Mouse (Mus musculus) neural tube, embryonic 11.5 days (tissue): ENCODE measurements around the gene Sipa1l1. TPM values are rescaled to one million over a fixed set of nuclear protein-coding genes. Genes with fewer than 3 reads are reported as not detected.

Experiments
- ATAC-seq: fragments of 200-750 bp; cut with Nextera tagmentation; 2 replicates; pipeline ENCODE4 v1.8.0; 2017; ENCODE audit warnings: moderate number of reproducible peaks, mild to moderate bottlenecking, moderate TSS enrichment, moderate library complexity; ENCODE audit not compliant: insufficient read depth, low FRiP score, low TSS enrichment
- DNase-seq: peaks from one replicate; pipeline ENCODE4 v3.0.0-alpha.2; 2015; ENCODE audit warnings: low spot score
- H3K27ac ChIP-seq: fragments of 300-500 bp; sonication (generic); 2 replicates; pipeline ENCODE4 v1.5.1; 2014; ENCODE audit warnings: low read depth, mild to moderate bottlenecking, low read length
- H3K27me3 ChIP-seq: fragments of 300-500 bp; sonication (generic); 2 replicates; pipeline ENCODE4 v1.6.1; 2014; ENCODE audit warnings: mild to moderate bottlenecking, low read length, mixed read lengths; ENCODE audit not compliant: control insufficient read depth, insufficient read depth
- H3K36me3 ChIP-seq: fragments of 300-500 bp; sonication (generic); 2 replicates; pipeline ENCODE4 v1.6.1; 2014; ENCODE audit warnings: mild to moderate bottlenecking, low read length, moderate library complexity, mixed read lengths; ENCODE audit not compliant: control insufficient read depth, insufficient read depth
- H3K4me1 ChIP-seq: fragments of 300-500 bp; sonication (generic); 2 replicates; pipeline ENCODE4 v1.6.1; 2014; ENCODE audit warnings: low read length, mixed read lengths; ENCODE audit not compliant: control insufficient read depth, insufficient read depth
- H3K4me2 ChIP-seq: fragments of 300-500 bp; sonication (generic); 2 replicates; pipeline ENCODE4 v1.6.1; 2014; ENCODE audit warnings: low read depth, mild to moderate bottlenecking, moderate library complexity
- H3K4me3 ChIP-seq: fragments of 300-500 bp; sonication (generic); 2 replicates; pipeline ENCODE4 v1.5.1; 2014; ENCODE audit warnings: low read depth, low read length
- H3K9ac ChIP-seq: fragments of 300-500 bp; sonication (generic); 2 replicates; pipeline ENCODE4 v1.6.1; 2014; ENCODE audit warnings: mild to moderate bottlenecking, low read length
- H3K9me3 ChIP-seq: fragments of 300-500 bp; sonication (generic); 2 replicates; pipeline ENCODE4 v1.6.1; 2016; ENCODE audit warnings: low read length; ENCODE audit not compliant: control insufficient read depth
- WGBS: fragments of 180-500 bp; shearing (Covaris S2); extraction: QIAGEN DNeasy Blood & Tissue Kit; methylation state at CpG from one replicate; pipeline ENCODE4 v1.1.7; 2014; 5-methylcytosine and 5-hydroxymethylcytosine counted together
- polyA plus RNA-seq: library from polyadenylated mRNA; unstranded; fragments of >200 nt; fragmentation: Nextera tagmentation; extraction: Ambion mirVana; gene quantifications from 2 replicates; pipeline ENCODE4 v1.2.1, GENCODE M21; 2014

The Sipa1l1 gene
- polyA plus RNA-seq, 1 experiment from 2014 or later = 22.3 TPM

GRCm38 (mm10) chr12:82468416-82468815 is 299.3 kb downstream of the Sipa1l1 start:
- Histone ChIP-seq H3K27ac (no peak overlapping the region), H3K4me1 (no peaks in the 10 kb centered on the region), H3K36me3 (no peaks in the 10 kb centered on the region), H3K9ac (no peak overlapping the region), H3K4me2 (no peak overlapping the region), H3K9me3 (no peaks in the 10 kb centered on the region), H3K4me3 (no peak overlapping the region), H3K27me3 (no peaks in the 10 kb centered on the region)
- DNase-seq (no peak), ATAC-seq (no peak)
- WGBS = 82% methylated on average over 5 of the region's 5 CpGs

GRCm38 (mm10) chr12:82469706-82470361 is 300.7 kb downstream of the Sipa1l1 start:
- peak; percentile 80 for ATAC-seq
- Histone ChIP-seq H3K9me3 (no peaks in the 10 kb centered on the region), H3K4me2 (peak overlapping the region; percentile 63), H3K4me1 (no peaks in the 10 kb centered on the region), H3K9ac (peak overlapping the region; percentile 44), H3K36me3 (no peaks in the 10 kb centered on the region), H3K27ac (no peak overlapping the region), H3K4me3 (peak overlapping the region; percentile 33), H3K27me3 (no peaks in the 10 kb centered on the region)
- 11% methylated on average over 12 of the region's 12 CpGs for WGBS
- DNase-seq = peak; percentile 86

- Histone ChIP-seq H3K4me1 (no peaks in the 10 kb centered on the region), H3K4me3 (peak overlapping the region; percentile 33), H3K9ac (peak overlapping the region; percentile 44), H3K27me3 (no peaks in the 10 kb centered on the region), H3K36me3 (no peaks in the 10 kb centered on the region), H3K4me2 (peak overlapping the region; percentile 63), H3K9me3 (no peaks in the 10 kb centered on the region), H3K27ac (no peak overlapping the region)
- peak; percentile 88 for DNase-seq
- WGBS = 5% methylated on average over 18 of the region's 18 CpGs
- peak; percentile 93 for ATAC-seq
Observed at GRCm38 (mm10) chr12:82470362-82470936, 301.3 kb downstream of the Sipa1l1 start.

- H3K9ac ChIP-seq = no peak overlapping the region
- 90% methylated on average over 3 of the region's 3 CpGs for WGBS
Observed at GRCm38 (mm10) chr12:82472796-82473195, 303.7 kb downstream of the Sipa1l1 start.

GRCm38 (mm10) chr12:82473238-82473637 is 304.1 kb downstream of the Sipa1l1 start:
- Histone ChIP-seq H3K4me3 (no peak overlapping the region), H3K9me3 (no peaks in the 10 kb centered on the region), H3K36me3 (no peaks in the 10 kb centered on the region), H3K9ac (no peak overlapping the region), H3K27me3 (no peaks in the 10 kb centered on the region), H3K27ac (no peak overlapping the region), H3K4me1 (no peaks in the 10 kb centered on the region), H3K4me2 (no peak overlapping the region)
- WGBS = 86% methylated on average over 4 of the region's 4 CpGs
- no peak for DNase-seq
- no peak for ATAC-seq

More at GRCm38 (mm10) chr12:82472796-82473195, 303.7 kb downstream of the Sipa1l1 start:
- DNase-seq (no peak), ATAC-seq (no peak)
- H3K9me3 ChIP-seq = no peaks in the 10 kb centered on the region
- H3K4me2 ChIP-seq = no peak overlapping the region
- H3K4me3 ChIP-seq = no peak overlapping the region
- no peaks in the 10 kb centered on the region for H3K4me1 ChIP-seq
- H3K27ac ChIP-seq = no peak overlapping the region
- no peaks in the 10 kb centered on the region for H3K27me3 ChIP-seq
- H3K36me3 ChIP-seq = no peaks in the 10 kb centered on the region

- no peak for ATAC-seq
- Histone ChIP-seq H3K27ac (no peak overlapping the region), H3K27me3 (no peaks in the 10 kb centered on the region), H3K9ac (no peak overlapping the region), H3K4me2 (no peak overlapping the region), H3K9me3 (no peaks in the 10 kb centered on the region), H3K4me1 (0 out of 2 replicates have a peak, but pooled peaks cover 2% of the 10 kb centered on the region), H3K4me3 (no peak overlapping the region), H3K36me3 (no peaks in the 10 kb centered on the region)
- no peak for DNase-seq
- 90% methylated on average over 4 of the region's 4 CpGs for WGBS
Observed at GRCm38 (mm10) chr12:82474409-82474808, 305.3 kb downstream of the Sipa1l1 start.

GRCm38 (mm10) chr12:82476028-82476427 is 306.9 kb downstream of the Sipa1l1 start:
- no peak for DNase-seq
- 0 out of 2 replicates have a peak, but pooled peaks cover 2% of the 10 kb centered on the region for H3K4me1 ChIP-seq
- no peaks in the 10 kb centered on the region for H3K27me3 ChIP-seq
- H3K9me3 ChIP-seq = no peaks in the 10 kb centered on the region
- ATAC-seq = no peak
- no peak overlapping the region for H3K4me2 ChIP-seq
- H3K4me3 ChIP-seq = no peak overlapping the region
- H3K27ac ChIP-seq = no peak overlapping the region
- WGBS = 80% methylated on average over 10 of the region's 10 CpGs
- no peak overlapping the region for H3K9ac ChIP-seq
- H3K36me3 ChIP-seq = no peaks in the 10 kb centered on the region

GRCm38 (mm10) chr12:82476580-82476979 is 307.5 kb downstream of the Sipa1l1 start:
- no peaks in the 10 kb centered on the region for H3K36me3 ChIP-seq
- no peak overlapping the region for H3K27ac ChIP-seq
- WGBS = 56% methylated on average over 2 of the region's 2 CpGs
- no peaks in the 10 kb centered on the region for H3K27me3 ChIP-seq
- 0 out of 2 replicates have a peak, but pooled peaks cover 2% of the 10 kb centered on the region for H3K4me1 ChIP-seq
- no peak for DNase-seq
- no peak overlapping the region for H3K4me2 ChIP-seq
- H3K9ac ChIP-seq = no peak overlapping the region
- H3K9me3 ChIP-seq = no peaks in the 10 kb centered on the region
- ATAC-seq = no peak
- H3K4me3 ChIP-seq = no peak overlapping the region

GRCm38 (mm10) chr12:82477826-82478225 is 308.7 kb downstream of the Sipa1l1 start:
- no peak overlapping the region for H3K27ac ChIP-seq
- H3K9me3 ChIP-seq = no peaks in the 10 kb centered on the region
- H3K4me1 ChIP-seq = 0 out of 2 replicates have a peak, but pooled peaks cover 2% of the 10 kb centered on the region
- no peaks in the 10 kb centered on the region for H3K36me3 ChIP-seq
- H3K4me2 ChIP-seq = no peak overlapping the region
- WGBS = 43% methylated on average over 5 of the region's 5 CpGs
- no peak for ATAC-seq
- DNase-seq = no peak
- H3K4me3 ChIP-seq = no peak overlapping the region
- no peaks in the 10 kb centered on the region for H3K27me3 ChIP-seq
- no peak overlapping the region for H3K9ac ChIP-seq
